Mouse (Mus musculus) intestine, embryonic 14.5 days (tissue): ENCODE data around the gene 2510009E07Rik. TPM values are rescaled to one million over a fixed set of nuclear protein-coding genes. Genes with fewer than 3 reads are reported as not detected.

Experiments
- ATAC-seq: fragments of 200-750 bp; cut with Nextera tagmentation; replicated peaks from 2 replicates; pipeline ENCODE4 v1.8.0; 2017; ENCODE audit warnings: low read depth, moderate number of reproducible peaks, moderate TSS enrichment, moderate library complexity; ENCODE audit not compliant: low FRiP score, low TSS enrichment
- DNase-seq: peaks from one replicate; pipeline ENCODE4 v3.0.0-alpha.2; 2018; ENCODE audit warnings: low spot score
- H3K27ac ChIP-seq: fragments of 300-500 bp; sonication (generic); 2 replicates; pipeline ENCODE4 v1.5.1; 2014; ENCODE audit warnings: low read depth, mild to moderate bottlenecking, control low read depth
- H3K27me3 ChIP-seq: fragments of 300-500 bp; sonication (generic); replicated peaks from 2 replicates; pipeline ENCODE4 v1.6.1; 2014; ENCODE audit warnings: low read length, control low read depth; ENCODE audit not compliant: control insufficient read depth, insufficient read depth
- H3K36me3 ChIP-seq: fragments of 300-500 bp; sonication (generic); 2 replicates; pipeline ENCODE4 v1.6.1; 2014; ENCODE audit warnings: low read length, control low read depth; ENCODE audit not compliant: control insufficient read depth, insufficient read depth
- H3K4me1 ChIP-seq: fragments of 300-500 bp; sonication (generic); replicated peaks from 2 replicates; pipeline ENCODE4 v1.6.1; 2014; ENCODE audit warnings: low read length, control low read depth, mixed read lengths; ENCODE audit not compliant: control insufficient read depth, insufficient read depth
- H3K4me2 ChIP-seq: fragments of 300-500 bp; sonication (generic); 2 replicates; pipeline ENCODE4 v1.6.1; 2014; ENCODE audit warnings: low read length
- H3K4me3 ChIP-seq: fragments of 300-500 bp; sonication (generic); 2 replicates; pipeline ENCODE4 v1.5.1; 2014; ENCODE audit warnings: low read depth, low read length, control low read depth, mixed read lengths
- H3K9ac ChIP-seq: fragments of 300-500 bp; sonication (generic); 2 replicates; pipeline ENCODE4 v1.6.1; 2014; ENCODE audit warnings: mild to moderate bottlenecking, low read length
- H3K9me3 ChIP-seq: fragments of 300-500 bp; sonication (generic); 2 replicates; pipeline ENCODE4 v1.6.1; 2016; ENCODE audit warnings: low read length, control low read depth; ENCODE audit not compliant: control insufficient read depth
- WGBS: fragments of 180-500 bp; shearing (Covaris S2); extraction: QIAGEN DNeasy Blood & Tissue Kit; methylation state at CpG from one replicate; pipeline ENCODE4 v1.1.7; 2014; 5-methylcytosine and 5-hydroxymethylcytosine counted together
- polyA plus RNA-seq: library from polyadenylated mRNA; unstranded; fragments of >200 nt; fragmentation: Nextera tagmentation; extraction: Ambion mirVana; gene quantifications from 2 replicates; pipeline ENCODE4 v1.2.1, GENCODE M21; 2014

Gene 2510009E07Rik
- polyA plus RNA-seq, 1 experiment from 2014 or later, result 20.0 TPM

- DNase-seq, result no peak
- H3K4me3 ChIP-seq, result no peak overlapping the region
- no peaks in the 10 kb centered on the region for H3K9me3 ChIP-seq
- WGBS, result 87% methylated on average over 4 of the region's 4 CpGs
- H3K9ac ChIP-seq, result no peak overlapping the region
- H3K4me1 ChIP-seq, result peaks cover 14% of the 10 kb centered on the region
- H3K27ac ChIP-seq, result no peak overlapping the region
- ATAC-seq, result no peak
- no peak overlapping the region for H3K4me2 ChIP-seq
- no peaks in the 10 kb centered on the region for H3K27me3 ChIP-seq
- peaks cover 18% of the 10 kb centered on the region for H3K36me3 ChIP-seq
These were observed 45.7 kb downstream of the 2510009E07Rik start for GRCm38 (mm10) chr16:21648800-21649199.

- no peaks in the 10 kb centered on the region for H3K27me3 ChIP-seq
- H3K27ac ChIP-seq, result no peak overlapping the region
- H3K4me2 ChIP-seq, result no peak overlapping the region
- peaks cover 18% of the 10 kb centered on the region for H3K4me1 ChIP-seq
- WGBS, result 71% methylated on average over 3 of the region's 3 CpGs
- DNase-seq (no peak), ATAC-seq (no peak)
- H3K9me3 ChIP-seq, result no peaks in the 10 kb centered on the region
- H3K36me3 ChIP-seq, result peaks cover 6% of the 10 kb centered on the region; the same call in 1 of the 2 replicates
- H3K4me3 ChIP-seq, result no peak overlapping the region
- H3K9ac ChIP-seq, result no peak overlapping the region
These were observed 48.0 kb downstream of the 2510009E07Rik start for GRCm38 (mm10) chr16:21646496-21646895.

GRCm38 (mm10) chr16:21645915-21646314, 48.5 kb downstream of the 2510009E07Rik start:
- Histone ChIP-seq H3K4me2 (no peak overlapping the region), H3K9ac (no peak overlapping the region), H3K27ac (no peak overlapping the region), H3K4me1 (peaks cover 18% of the 10 kb centered on the region), H3K36me3 (peaks cover under 1% of the 10 kb centered on the region; the same call in 1 of the 2 replicates), H3K9me3 (no peaks in the 10 kb centered on the region), H3K4me3 (no peak overlapping the region), H3K27me3 (no peaks in the 10 kb centered on the region)
- ATAC-seq, result no peak
- WGBS, result 90% methylated on average over 3 of the region's 3 CpGs
- no peak for DNase-seq

GRCm38 (mm10) chr16:21644574-21644973, 49.9 kb downstream of the 2510009E07Rik start:
- Histone ChIP-seq H3K27ac (peak overlapping the region; percentile 91), H3K9me3 (no peaks in the 10 kb centered on the region), H3K36me3 (no peaks in the 10 kb centered on the region; the same call in 1 of the 2 replicates), H3K4me2 (peak overlapping the region; percentile 40), H3K4me3 (no peak overlapping the region), H3K9ac (no peak overlapping the region), H3K27me3 (no peaks in the 10 kb centered on the region), H3K4me1 (peaks cover 18% of the 10 kb centered on the region)
- DNase-seq, result no peak
- no peak; the same call in 1 of the 2 replicates for ATAC-seq
- 41% methylated on average over 3 of the region's 3 CpGs for WGBS

GRCm38 (mm10) chr16:21644066-21644561, 50.4 kb downstream of the 2510009E07Rik start:
- DNase-seq (peak; percentile 80), ATAC-seq (peak; percentile 94)
- Histone ChIP-seq H3K4me3 (0 out of 2 replicates have a peak overlapping the region, but pooled peaks have one; percentile 13), H3K9ac (peak overlapping the region; percentile 44), H3K4me2 (peak overlapping the region; percentile 40), H3K27ac (peak overlapping the region; percentile 91), H3K27me3 (no peaks in the 10 kb centered on the region), H3K36me3 (no peaks in the 10 kb centered on the region; the same call in 1 of the 2 replicates), H3K9me3 (no peaks in the 10 kb centered on the region), H3K4me1 (peaks cover 18% of the 10 kb centered on the region)
- whole genome bisulfite sequencing, result 9% methylated on average over 17 of the region's 17 CpGs

GRCm38 (mm10) chr16:21643621-21644041, 50.8 kb downstream of the 2510009E07Rik start:
- H3K4me1 ChIP-seq, result peaks cover 18% of the 10 kb centered on the region
- H3K4me3 ChIP-seq, result 0 out of 2 replicates have a peak overlapping the region, but pooled peaks have one; percentile 13
- H3K27me3 ChIP-seq, result no peaks in the 10 kb centered on the region
- H3K27ac ChIP-seq, result peak overlapping the region; percentile 91
- H3K4me2 ChIP-seq, result peak overlapping the region; percentile 40
- H3K9ac ChIP-seq, result peak overlapping the region; percentile 44
- no peaks in the 10 kb centered on the region for H3K36me3 ChIP-seq
- WGBS, result 78% methylated on average over 2 of the region's 2 CpGs
- H3K9me3 ChIP-seq, result no peaks in the 10 kb centered on the region
- ATAC-seq (no peak), DNase-seq (no peak)

GRCm38 (mm10) chr16:21642906-21643305, 51.6 kb downstream of the 2510009E07Rik start:
- Histone ChIP-seq H3K4me1 (peaks cover 18% of the 10 kb centered on the region), H3K36me3 (no peaks in the 10 kb centered on the region), H3K9ac (no peak overlapping the region), H3K27ac (no peak overlapping the region), H3K4me2 (no peak overlapping the region), H3K27me3 (no peaks in the 10 kb centered on the region), H3K9me3 (no peaks in the 10 kb centered on the region), H3K4me3 (no peak overlapping the region)
- no peak for DNase-seq
- WGBS, result 93% methylated on average over 5 of the region's 5 CpGs
- ATAC-seq, result no peak

- H3K4me1 ChIP-seq, result peaks cover 20% of the 10 kb centered on the region
- H3K9ac ChIP-seq, result no peak overlapping the region
- no peak overlapping the region for H3K4me3 ChIP-seq
- DNase-seq, result no peak
- H3K36me3 ChIP-seq, result no peaks in the 10 kb centered on the region
- H3K4me2 ChIP-seq, result no peak overlapping the region
- H3K27ac ChIP-seq, result 0 out of 2 replicates have a peak overlapping the region, but pooled peaks have one; percentile 5
- no peaks in the 10 kb centered on the region for H3K27me3 ChIP-seq
- ATAC-seq, result no peak
- H3K9me3 ChIP-seq, result no peaks in the 10 kb centered on the region
- 66% methylated on average over 3 of the region's 3 CpGs for WGBS
These were observed 52.5 kb downstream of the 2510009E07Rik start for GRCm38 (mm10) chr16:21641944-21642343.
